Mouse (Mus musculus): Measurements from ENCODE around the gene Ear6. TPM values are rescaled to one million over a fixed set of nuclear protein-coding genes. Genes with fewer than 3 reads are reported as not detected.
A peak's percentile ranks its signal among the peaks of the same experiment; 100 is the strongest.

Ear6 gene
- polyA plus RNA-seq, 1 experiment from 2014 or later = 0.80 TPM

DNA sequence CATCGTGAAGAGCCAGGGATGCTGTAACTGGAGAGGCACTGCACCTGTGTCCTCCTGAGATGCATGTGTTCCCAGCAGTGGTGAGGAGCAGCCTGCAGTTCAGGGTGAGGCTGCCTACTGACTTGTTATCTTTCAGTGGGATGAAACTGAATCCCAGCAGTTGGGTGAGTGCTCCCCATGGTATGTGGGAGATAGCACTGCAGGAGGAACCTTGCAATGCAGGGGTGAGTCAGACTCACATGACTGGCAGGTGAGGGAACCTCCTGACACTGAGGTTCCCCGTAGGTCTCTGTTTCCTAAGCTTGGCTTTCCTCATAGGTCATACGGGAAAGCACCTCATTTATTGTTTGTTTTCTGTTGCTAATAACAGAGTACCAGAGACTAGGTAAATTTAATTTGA, 24.0 kb downstream of the Ear6 start:
- no peak for DNase-seq (ENCODE audit: low spot score)
- TF ChIP-seq EP300 (IDR thresholded peaks at IDR 0.05) (no peak), CTCF (IDR thresholded peaks at IDR 0.05) (no peak)
- no peak for ATAC-seq
- H3K27me3 ChIP-seq (replicated peaks; ENCODE audit: insufficient read depth, low read length) = no peaks in the 10 kb centered on the region
- H3K9ac ChIP-seq (replicated peaks; ENCODE audit: low read depth) = no peak overlapping the region
- H3K36me3 ChIP-seq (ENCODE audit: insufficient read depth, low read length) = no peaks in the 10 kb centered on the region
- no peak overlapping the region for H3K27ac ChIP-seq (ENCODE audit: low read length)
- H3K4me3 ChIP-seq (ENCODE audit: low read depth, low read length) = no peak overlapping the region
- no peak overlapping the region for H3K4me2 ChIP-seq (replicated peaks; ENCODE audit: low read depth, low read length)
- H3K4me1 ChIP-seq (ENCODE audit: insufficient read depth, low read depth, low read length) = no peaks in the 10 kb centered on the region
- no peaks in the 10 kb centered on the region for H3K9me3 ChIP-seq (ENCODE audit: low read length)
- 69% methylated on average over 3 of the region's 3 CpGs for WGBS

DNA sequence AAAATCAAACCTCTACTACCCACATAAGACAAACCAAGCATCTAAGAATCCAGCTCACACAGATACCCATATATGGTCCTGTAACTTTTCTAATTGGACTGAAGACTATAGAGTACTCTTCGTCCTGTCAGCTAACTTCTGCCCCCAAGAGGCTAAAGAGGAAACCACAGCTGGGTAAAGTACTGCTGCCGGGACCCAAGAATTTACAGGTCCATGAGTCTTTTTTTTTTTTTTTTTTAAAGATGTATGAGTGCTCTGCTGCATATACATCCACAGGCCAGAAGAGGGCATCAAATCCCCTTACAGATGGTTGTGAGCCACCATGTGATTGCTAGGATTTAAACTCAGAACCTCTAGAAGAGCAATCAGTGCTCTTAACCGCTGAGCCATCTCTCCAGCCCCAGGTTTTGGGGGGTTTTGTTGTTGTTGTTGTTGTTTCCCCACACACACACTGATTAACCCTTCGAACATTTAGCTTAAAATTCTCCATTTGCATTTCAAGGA, 30.1 kb downstream of the Ear6 start:
- Histone ChIP-seq H3K9me3 (ENCODE audit: low read length) (no peaks in the 10 kb centered on the region), H3K4me1 (ENCODE audit: insufficient read depth, low read depth, low read length) (peaks cover 4% of the 10 kb centered on the region; the same call in 1 of the 2 replicates), H3K4me2 (replicated peaks; ENCODE audit: low read depth, low read length) (peak overlapping the region; percentile 89), H3K27ac (ENCODE audit: low read length) (peak overlapping the region; percentile 80), H3K9ac (replicated peaks; ENCODE audit: low read depth) (no peak overlapping the region; the same call in 1 of the 2 replicates), H3K36me3 (ENCODE audit: insufficient read depth, low read length) (no peaks in the 10 kb centered on the region), H3K4me3 (ENCODE audit: low read depth, low read length) (peak overlapping the region; percentile 69), H3K27me3 (replicated peaks; ENCODE audit: insufficient read depth, low read length) (no peaks in the 10 kb centered on the region)
- WGBS = 2% methylated on average over 4 of the region's 4 CpGs
- ATAC-seq = peak; percentile 63
- TF ChIP-seq EP300 (IDR thresholded peaks at IDR 0.05) = no peak
- TF ChIP-seq CTCF (IDR thresholded peaks at IDR 0.05) = peak; percentile 75
- peak; percentile 93 for DNase-seq (ENCODE audit: low spot score)

DNA sequence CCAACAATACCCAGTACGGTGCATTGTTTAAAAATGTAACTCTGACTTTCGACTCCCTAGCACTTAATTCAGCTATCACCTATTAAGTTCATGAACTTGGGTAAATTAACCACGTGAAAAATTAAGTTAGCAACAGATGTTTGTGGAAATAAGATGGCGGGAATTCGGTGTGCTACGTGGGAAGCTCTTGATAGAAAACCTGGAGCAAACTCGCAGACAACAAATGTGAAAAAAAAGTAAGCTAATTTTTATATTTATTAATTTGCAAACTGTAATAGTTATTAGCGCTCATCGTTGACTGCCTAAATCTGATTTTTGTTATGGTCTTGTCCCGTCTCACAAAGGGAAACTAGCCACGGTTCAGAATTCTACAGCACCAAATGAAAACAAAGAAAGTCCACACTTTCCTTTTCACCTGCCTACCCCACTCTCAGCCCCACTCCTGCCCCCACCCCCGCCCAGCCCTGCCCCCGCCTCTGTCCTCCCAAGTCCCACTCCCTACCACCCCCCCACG, 30.6 kb downstream of the Ear6 start:
- ATAC-seq = peak; percentile 35
- H3K27me3 ChIP-seq (replicated peaks; ENCODE audit: insufficient read depth, low read length) = no peaks in the 10 kb centered on the region
- peak overlapping the region; percentile 69 for H3K4me3 ChIP-seq (ENCODE audit: low read depth, low read length)
- peak; percentile 67 for DNase-seq (ENCODE audit: low spot score)
- peak overlapping the region; percentile 89 for H3K4me2 ChIP-seq (replicated peaks; ENCODE audit: low read depth, low read length)
- no peaks in the 10 kb centered on the region for H3K9me3 ChIP-seq (ENCODE audit: low read length)
- H3K9ac ChIP-seq (replicated peaks; ENCODE audit: low read depth) = no peak overlapping the region; the same call in 1 of the 2 replicates
- TF ChIP-seq EP300 (IDR thresholded peaks at IDR 0.05) (no peak), CTCF (IDR thresholded peaks at IDR 0.05) (no peak)
- under 1% methylated on average over 14 of the region's 14 CpGs for WGBS
- 0 out of 2 replicates have a peak, but pooled peaks cover 4% of the 10 kb centered on the region for H3K36me3 ChIP-seq (ENCODE audit: insufficient read depth, low read length)
- H3K4me1 ChIP-seq (ENCODE audit: insufficient read depth, low read depth, low read length) = peaks cover 4% of the 10 kb centered on the region; the same call in 1 of the 2 replicates
- peak overlapping the region; percentile 80 for H3K27ac ChIP-seq (ENCODE audit: low read length)

DNA sequence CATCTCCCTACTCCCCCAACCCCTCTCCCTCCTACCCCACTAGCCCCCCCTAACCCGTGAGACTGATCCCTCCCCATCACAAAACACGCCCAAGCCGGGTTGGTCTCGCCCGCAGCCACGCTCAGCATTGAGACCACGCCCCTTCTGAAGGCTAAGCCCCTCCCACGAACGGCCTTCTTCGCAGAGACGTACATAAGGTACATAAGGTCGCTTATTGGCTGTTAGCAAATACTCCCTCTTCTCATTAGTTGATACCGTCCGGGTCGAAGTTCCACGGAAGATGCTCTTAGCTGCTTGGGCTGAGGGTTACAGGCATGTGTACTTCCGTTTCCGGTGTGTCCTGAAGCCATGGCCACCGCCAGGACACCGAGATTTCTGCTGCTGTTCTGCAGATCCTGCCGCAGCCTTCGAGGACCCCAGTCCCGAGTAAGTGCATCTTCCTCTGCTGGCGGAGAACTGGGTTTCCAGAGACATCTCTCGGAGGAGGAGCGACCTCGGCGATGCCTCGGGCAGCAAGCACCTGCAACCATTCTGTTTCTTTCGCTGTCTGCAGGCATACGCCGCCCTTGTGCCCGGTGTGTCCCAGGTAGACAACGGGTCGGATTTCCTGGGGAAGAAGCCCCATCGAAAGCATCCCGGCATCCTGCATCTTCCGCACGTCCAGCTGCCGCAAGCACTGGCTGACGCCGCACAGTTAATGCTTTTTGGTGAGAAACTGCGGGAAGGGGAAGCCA, 31.3 kb downstream of the Ear6 start, which contains the start of gene Mettl17:
Gene Mettl17, plus strand, starts transcription at position 245 of the 734 bp plus-strand sequence.
- H3K4me3 ChIP-seq (ENCODE audit: low read depth, low read length) = peak within 1 kb of the TSS; percentile 69
- peak within 1 kb of the TSS; percentile 89 for H3K4me2 ChIP-seq (replicated peaks; ENCODE audit: low read depth, low read length)
- no peaks in the 10 kb centered on the region for H3K9me3 ChIP-seq (ENCODE audit: low read length)
- ATAC-seq (peak; percentile 97), DNase-seq (ENCODE audit: low spot score) (peak; percentile 99)
- H3K4me1 ChIP-seq (ENCODE audit: insufficient read depth, low read depth, low read length) = peaks cover 4% of the 10 kb centered on the region; the same call in 1 of the 2 replicates
- no peaks in the 10 kb centered on the region for H3K27me3 ChIP-seq (replicated peaks; ENCODE audit: insufficient read depth, low read length)
- TF ChIP-seq EP300 (IDR thresholded peaks at IDR 0.05) = no peak; the same call in 1 of the 2 replicates
- TF ChIP-seq CTCF (IDR thresholded peaks at IDR 0.05) = no peak
- peaks cover 10% of the 10 kb centered on the region for H3K36me3 ChIP-seq (ENCODE audit: insufficient read depth, low read length)
- under 1% methylated on average over 43 of the region's 43 CpGs for WGBS
- peak within 1 kb of the TSS; percentile 80 for H3K27ac ChIP-seq (ENCODE audit: low read length)
- peak within 1 kb of the TSS; percentile 59 for H3K9ac ChIP-seq (replicated peaks; ENCODE audit: low read depth)

DNA sequence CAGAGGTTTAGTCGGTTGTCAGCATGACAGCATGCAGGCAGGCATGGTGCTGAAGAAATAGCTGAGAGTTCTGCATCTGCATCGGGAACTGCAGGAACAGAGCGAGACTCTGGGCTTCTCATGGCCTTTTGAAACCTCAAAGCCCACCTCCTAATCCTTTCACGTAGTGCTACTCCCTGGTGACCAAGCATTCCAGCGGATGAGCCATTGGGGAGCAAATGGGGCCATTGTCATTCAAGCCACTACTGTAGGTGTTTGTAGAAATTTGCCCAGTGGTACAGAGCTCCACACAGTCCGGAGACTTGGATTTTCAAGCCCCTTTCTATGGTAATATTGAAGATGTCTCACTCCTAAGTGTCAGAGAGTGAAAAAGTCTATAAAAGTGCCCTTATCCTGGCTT, 32.6 kb downstream of the Ear6 start:
- ATAC-seq = no peak
- Histone ChIP-seq H3K27ac (ENCODE audit: low read length) (no peak overlapping the region), H3K4me1 (ENCODE audit: insufficient read depth, low read depth, low read length) (peaks cover 4% of the 10 kb centered on the region; the same call in 1 of the 2 replicates), H3K9ac (replicated peaks; ENCODE audit: low read depth) (no peak overlapping the region), H3K27me3 (replicated peaks; ENCODE audit: insufficient read depth, low read length) (no peaks in the 10 kb centered on the region), H3K4me3 (ENCODE audit: low read depth, low read length) (no peak overlapping the region), H3K4me2 (replicated peaks; ENCODE audit: low read depth, low read length) (no peak overlapping the region), H3K9me3 (ENCODE audit: low read length) (no peaks in the 10 kb centered on the region), H3K36me3 (ENCODE audit: insufficient read depth, low read length) (peaks cover 14% of the 10 kb centered on the region)
- DNase-seq (ENCODE audit: low spot score) = no peak
- TF ChIP-seq CTCF (IDR thresholded peaks at IDR 0.05) (no peak), EP300 (IDR thresholded peaks at IDR 0.05) (no peak)
- WGBS = 64% methylated on average over 6 of the region's 6 CpGs

DNA sequence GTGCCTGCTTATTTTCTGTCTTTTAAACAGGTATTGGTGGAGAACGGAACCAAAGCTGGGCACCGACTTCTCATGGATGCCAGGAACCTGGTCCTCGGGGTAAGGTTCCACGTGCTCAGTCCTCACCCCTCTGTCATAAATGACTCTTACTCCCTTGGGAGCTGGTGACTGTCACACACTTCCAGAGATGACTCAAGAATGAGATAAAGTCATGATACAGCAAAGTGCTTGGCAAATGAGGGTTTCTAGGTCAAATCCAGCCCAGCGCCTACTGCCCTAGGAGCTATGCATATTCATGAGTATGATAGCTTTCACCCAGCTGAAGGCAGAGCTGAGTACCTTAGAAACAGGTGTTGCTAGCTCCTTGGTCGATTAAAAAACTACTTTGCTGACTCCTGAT, 36.3 kb downstream of the Ear6 start:
- H3K36me3 ChIP-seq (ENCODE audit: insufficient read depth, low read length) = peaks cover 22% of the 10 kb centered on the region
- WGBS = 88% methylated on average over 6 of the region's 6 CpGs

More for the DNA sequence above, 36.3 kb downstream of the Ear6 start:
- DNase-seq (ENCODE audit: low spot score) (no peak), ATAC-seq (no peak)
- Histone ChIP-seq H3K4me3 (ENCODE audit: low read depth, low read length) (no peak overlapping the region), H3K9me3 (ENCODE audit: low read length) (no peaks in the 10 kb centered on the region), H3K9ac (replicated peaks; ENCODE audit: low read depth) (no peak overlapping the region), H3K27me3 (replicated peaks; ENCODE audit: insufficient read depth, low read length) (no peaks in the 10 kb centered on the region), H3K4me2 (replicated peaks; ENCODE audit: low read depth, low read length) (no peak overlapping the region), H3K4me1 (ENCODE audit: insufficient read depth, low read depth, low read length) (peaks cover 4% of the 10 kb centered on the region; the same call in 1 of the 2 replicates), H3K27ac (ENCODE audit: low read length) (no peak overlapping the region)
- no peak for TF ChIP-seq CTCF (IDR thresholded peaks at IDR 0.05)
- no peak for TF ChIP-seq EP300 (IDR thresholded peaks at IDR 0.05)

Data from lung, postnatal 0 days (tissue).